Mouse (Mus musculus) gastrocnemius, adult 8-10 months (tissue): ENCODE results near the gene BC049715. TPM values are rescaled to one million over a fixed set of nuclear protein-coding genes. Genes with fewer than 3 reads are reported as not detected.
A peak's percentile ranks its signal among the peaks of the same experiment; 100 is the strongest.

Experiments used
- DNase-seq, 2 experiments: peaks; one replicate each; pipeline ENCODE4 v3.0.0; 2022; ENCODE audit warnings: low spot score in 2 of 2
- total RNA-seq, 4 experiments: library from RNA; stranded (reverse); gene quantifications; 2 replicates each; pipeline ENCODE4 v1.2.4; 2022

Gene BC049715
- total RNA-seq, 4 experiments from 2014 or later: 0.07 to 0.08 TPM; not detected in 2

DNA sequence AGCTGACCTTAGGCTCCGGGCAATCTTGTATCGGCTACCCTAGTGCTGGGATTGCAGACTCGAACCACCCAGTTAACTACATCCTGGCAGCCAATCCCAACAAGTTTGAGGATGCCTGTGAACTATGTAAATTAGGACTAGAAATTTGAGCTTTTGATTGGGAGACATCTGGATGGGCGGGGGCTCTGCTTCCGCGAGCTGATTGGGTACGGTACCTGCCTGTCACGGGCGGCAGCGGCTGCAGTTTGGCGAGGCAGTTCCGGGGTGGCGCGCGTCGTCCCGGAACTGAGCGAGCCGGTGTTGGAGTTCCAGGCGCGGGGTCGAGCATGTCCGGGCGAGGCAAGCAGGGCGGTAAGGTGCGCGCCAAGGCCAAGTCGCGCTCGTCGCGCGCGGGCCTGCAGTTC is 19.4 kb upstream of the BC049715 start, which contains the start of gene H2afj:
Gene H2afj (plus strand): TSS at position 231 of the 404 bp plus-strand sequence.
- peak; percentile 95 to 96 for DNase-seq

DNA sequence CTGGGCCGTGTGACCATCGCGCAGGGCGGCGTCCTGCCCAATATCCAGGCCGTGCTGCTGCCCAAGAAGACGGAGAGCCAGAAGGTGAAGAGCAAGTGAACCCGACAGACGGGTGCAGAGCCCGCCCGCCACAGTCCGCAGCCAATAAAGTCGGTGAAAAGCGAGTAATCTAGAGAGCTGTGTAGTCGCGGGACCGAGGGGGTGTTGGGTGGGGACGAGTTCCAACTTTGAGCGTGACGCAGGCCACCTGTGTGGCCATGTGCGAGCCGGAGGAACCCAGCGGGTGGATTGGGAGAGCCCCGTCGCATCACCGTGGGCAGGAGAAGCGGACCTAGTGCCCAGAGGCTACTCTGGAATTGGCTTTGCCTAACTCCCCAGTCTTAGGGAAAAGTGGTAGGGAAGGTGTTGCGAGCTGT is 18.8 kb upstream of the BC049715 start:
- DNase-seq: no peak

DNA sequence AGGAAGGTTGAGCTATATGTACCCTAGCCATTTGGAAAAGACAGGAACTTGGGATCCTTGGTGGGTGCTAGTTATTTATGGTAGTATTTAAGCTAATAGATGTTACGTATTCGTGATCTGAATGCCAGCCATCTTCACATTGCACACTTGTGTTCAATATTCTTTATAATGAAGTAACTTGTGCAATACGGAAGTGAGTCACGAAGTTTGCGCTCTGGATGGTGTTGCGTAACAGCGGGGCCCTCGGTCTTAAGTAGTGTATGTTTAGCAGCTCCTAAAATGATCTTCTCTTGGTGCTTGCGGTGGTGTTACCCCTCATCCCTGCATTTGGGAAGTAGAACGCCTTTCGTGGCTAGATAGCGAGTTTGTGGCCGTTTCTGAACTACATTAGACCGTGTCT is 18.3 kb upstream of the BC049715 start:
- DNase-seq: no peak

DNA sequence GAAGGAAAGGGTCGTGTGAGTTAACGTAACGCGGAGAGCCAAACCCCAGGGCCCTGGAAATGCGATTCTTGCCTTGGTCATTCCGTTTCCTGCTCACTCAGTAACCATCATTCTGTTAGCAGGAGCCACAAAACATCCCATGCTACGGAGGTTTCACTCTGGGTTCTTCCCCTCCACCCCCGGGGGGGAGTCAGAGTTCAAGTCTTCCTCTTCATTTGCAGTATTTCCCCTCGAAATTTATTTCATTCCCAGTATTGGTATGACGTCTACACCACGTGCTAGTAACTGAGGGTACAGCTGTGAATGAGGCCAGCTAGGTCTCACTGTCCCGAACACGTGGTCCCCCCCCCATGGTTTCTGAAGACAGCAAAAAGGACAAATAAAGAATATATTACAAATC is 17.8 kb upstream of the BC049715 start:
- no peak for DNase-seq

DNA sequence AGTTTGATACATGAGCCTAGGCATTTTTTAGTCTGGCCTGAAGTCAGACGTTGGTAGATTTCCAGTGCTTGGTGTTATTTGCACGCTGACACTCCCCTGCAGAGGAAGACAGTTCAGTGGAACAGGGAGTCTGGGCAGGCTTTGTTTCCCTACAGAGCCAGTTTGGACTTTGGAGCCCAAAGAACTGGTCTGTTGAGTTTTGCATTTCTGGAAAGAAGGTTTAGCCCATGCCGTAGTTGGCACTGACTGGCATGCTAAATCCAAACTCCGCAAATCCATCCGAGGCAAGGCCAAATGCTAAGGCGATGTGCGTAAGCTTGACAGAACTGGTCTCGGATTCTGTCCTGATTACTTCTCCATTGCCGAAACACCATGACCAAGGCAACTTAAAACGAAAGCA is 16.2 kb upstream of the BC049715 start:
- no peak for DNase-seq

DNA sequence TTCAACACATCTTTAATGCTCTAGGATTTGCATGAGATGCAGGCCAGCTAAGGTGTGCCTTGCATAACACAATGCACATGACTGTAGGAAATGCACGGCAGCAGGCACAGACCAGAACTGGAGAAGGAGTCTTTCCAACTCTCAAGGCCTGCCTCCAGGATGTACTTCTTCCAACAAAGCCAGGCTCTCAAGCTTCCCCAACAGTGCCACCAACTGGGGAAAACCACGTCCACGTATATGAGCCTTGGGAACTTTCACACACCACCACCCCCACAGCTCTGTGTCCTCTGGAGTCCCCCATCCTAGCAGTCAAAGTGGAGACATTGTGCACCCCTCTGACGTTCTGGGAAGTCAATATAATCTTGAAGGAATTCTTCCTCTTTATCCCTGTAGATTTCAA is 14.3 kb upstream of the BC049715 start:
- no peak for DNase-seq

DNA sequence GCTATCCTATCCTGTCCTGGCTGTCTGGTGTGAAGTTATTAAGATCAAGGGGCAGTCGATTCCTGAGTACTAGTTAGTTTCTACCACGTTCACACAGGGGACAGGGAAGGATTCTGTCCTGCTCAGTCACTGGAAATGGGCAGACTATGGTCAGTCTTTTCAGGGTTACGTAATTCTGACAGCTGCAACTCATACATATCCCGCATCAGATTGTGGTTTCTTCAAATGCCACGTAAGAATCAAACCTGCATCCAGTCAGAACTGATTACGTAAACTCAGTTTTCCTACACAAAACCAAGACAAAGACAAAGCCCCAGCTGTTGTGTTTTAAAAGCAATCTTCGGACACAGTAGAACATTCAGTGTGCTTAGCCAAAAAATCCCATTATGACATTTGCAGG is 12.0 kb upstream of the BC049715 start:
- no peak for DNase-seq

DNA sequence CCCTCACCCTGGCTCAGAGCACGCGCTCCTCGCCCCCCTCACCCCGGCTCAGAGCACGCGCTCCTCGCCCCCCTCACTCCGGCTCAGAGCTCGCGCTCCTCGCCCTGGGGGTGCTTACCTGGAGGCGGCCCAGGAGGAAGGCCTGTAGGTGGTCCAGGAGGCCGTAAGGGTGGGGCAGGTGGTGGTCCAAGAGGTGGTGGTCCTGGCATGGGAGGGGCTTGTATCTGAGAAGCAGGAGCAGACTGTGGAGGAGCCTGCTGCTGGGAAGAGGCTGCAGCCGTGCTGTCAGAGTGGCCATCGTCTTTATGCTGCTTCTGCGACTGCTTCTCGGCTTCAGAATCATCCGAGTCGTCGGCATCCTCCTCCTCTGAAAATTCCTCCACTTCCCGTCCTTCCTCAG is 10.6 kb upstream of the BC049715 start:
- DNase-seq: no peak

DNA sequence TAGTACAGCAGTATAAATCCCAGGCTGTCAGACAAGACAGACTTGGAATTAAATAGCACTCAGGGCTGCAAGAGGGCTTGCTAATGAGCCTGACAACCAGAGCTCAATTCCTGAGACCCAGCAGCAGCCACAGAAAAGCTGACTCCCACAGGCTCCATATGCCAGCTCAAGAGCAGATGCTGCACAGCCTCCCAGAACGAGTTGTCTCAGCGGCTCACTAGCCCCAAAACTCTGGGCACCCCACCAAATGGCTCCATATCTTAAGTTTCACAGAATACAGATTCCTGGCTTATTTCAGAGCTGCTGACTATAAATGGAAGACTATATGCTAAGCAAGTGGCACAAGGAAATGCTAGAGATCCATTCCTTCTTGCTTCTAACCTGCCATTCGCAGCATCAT is 9.9 kb upstream of the BC049715 start:
- DNase-seq: no peak

DNA sequence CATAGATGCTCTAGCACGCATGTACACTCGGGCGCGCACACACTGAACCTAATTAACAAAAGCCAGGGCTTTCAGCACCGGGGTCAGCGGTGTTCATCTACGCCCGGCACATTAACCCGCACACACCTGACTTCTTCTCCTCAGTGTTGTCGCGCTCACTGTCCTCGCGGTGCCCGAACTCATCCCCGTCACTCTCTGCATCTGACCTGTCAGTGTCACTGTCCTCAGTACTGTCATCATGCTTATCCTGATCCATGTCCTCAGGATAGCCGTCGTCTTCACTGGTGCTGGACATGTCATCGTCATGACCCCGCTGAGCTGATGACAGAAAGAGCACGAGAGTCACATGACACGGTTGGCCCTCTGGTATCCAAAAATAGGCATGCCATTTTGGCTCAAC is 7.0 kb upstream of the BC049715 start:
- no peak for DNase-seq

DNA sequence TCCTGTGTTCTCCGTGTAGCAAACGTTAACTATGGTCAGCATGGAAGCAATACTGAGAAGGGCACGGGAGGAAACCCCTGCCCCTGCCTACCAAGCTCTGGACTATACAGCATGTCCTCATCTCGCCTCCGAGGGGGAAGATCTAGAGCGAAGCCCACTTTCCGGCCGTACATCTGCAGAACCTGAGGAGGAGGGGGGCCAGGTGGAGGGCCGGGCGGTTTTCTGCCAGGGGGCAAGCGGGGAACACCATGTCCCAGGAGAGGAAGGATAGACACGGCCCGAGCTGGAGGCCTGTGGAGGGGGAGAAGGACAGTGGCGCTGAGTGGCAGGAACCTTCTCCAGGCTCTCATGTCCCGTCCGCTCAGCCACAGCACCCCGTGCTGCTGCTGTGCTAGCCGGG is 6.3 kb upstream of the BC049715 start:
- DNase-seq: no peak

DNA sequence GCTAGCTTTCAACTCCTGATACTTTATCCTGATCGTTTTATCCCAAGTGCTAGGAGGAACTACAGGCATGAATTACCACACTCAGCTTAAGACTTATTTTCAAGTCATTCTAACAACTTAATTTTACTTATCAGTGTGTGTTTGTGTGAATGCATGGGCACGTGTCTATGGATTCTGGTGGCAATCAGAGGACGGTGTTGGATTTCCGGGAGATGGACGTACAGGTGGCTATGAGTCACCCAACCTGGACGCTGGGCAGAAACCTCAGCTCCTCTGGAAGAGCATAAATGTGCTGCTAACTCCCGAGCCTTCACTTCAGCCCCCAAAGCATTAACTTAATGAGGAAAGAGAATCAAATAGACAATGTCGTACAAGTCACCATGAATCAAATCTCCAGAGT is 2.4 kb upstream of the BC049715 start:
- no peak for DNase-seq

DNA sequence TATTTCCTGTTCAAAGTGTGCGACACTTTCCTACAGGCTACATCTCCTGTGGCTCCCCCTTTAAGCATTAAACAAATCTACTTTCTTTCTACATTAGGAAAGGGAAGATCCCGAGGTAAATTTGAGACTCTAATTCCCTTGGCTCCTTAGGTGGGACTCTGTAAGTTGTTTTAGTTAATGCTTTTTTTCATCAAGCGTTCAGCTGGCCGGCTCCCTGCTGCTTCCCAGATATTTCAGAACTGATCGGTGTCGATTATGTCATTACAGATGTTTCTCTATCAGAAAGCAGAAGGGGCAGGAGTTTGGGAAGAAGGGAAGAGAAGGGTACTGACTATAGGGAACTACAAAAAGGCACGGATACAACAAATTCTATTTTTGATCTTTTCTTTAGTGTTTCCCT is 310 bp upstream of the BC049715 start:
- no peak for DNase-seq

DNA sequence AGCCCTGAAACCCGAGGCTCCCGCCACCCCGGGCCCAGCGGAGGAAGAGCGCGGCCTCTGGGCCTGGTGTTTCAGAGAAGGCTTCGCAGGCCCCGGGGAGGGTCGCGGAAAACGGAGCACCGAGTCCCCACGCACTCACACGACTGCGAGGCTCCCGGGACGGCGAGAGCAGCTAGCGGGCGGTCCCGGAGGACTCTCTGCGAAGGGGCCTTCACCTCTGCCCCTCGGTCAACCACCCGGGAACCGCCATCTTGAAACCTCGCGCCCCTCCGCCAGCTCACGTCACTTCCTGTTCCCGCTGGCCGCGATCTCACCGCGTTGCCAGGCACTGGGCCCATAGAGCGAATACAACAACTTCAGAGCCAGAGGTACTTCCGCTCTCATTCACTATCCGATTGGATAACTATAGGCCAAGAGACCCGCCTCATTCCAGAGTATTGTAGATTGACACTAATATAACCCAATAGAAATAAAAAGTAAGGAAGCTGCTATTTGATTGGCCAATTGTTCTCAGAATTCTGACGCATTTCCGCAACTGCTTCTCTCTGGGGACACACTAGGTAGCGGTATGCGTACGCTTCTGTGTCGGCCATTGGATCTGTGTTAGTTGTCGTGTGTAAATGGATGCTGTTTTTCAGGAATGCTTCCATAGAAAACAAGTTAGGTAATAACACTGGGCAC is 595 bp downstream of the BC049715 start, which contains the start of gene Wbp11:
Gene Wbp11 (minus strand): TSS at position 353 of the 681 bp plus-strand sequence.
- peak; percentile 92 to 96 for DNase-seq

DNA sequence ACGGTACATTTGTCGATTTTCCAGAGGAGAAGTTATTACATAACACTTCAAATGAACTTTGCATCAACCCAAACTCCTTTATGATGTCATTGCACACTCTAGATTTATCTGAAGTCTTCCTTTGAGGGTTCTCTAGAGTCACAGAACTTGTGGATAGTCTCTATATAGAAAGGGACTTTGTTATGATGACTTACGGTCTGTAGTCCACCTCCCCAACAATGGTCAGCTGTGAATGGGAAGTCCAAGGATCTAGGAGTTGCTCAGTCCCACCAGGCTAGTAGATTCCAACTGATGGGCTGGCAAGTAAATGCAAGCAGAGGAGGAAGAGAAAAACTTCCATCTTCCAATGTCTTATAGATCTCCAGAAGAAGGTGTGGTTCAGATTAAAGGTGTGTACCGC is 1.3 kb downstream of the BC049715 start:
- no peak for DNase-seq

DNA sequence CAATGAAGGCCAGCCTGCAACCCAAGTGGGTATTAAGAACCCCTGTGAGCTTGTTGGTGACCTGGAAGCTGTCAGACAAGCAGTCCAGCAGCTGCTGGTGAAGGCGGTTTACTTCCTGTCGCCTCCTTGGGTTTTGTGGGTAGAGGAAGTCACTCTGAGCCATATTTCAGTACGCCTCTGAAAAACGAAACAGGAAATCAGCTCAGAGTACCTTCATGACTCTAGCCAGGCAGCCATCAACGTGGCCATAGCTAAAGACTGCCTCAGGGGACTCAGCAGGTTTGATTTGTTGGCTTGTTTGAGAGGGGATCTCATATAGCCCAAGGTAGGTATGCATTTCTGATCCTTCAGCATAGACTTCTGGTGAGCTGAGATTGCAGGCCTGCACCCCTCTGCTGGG is 4.3 kb downstream of the BC049715 start:
- no peak for DNase-seq

DNA sequence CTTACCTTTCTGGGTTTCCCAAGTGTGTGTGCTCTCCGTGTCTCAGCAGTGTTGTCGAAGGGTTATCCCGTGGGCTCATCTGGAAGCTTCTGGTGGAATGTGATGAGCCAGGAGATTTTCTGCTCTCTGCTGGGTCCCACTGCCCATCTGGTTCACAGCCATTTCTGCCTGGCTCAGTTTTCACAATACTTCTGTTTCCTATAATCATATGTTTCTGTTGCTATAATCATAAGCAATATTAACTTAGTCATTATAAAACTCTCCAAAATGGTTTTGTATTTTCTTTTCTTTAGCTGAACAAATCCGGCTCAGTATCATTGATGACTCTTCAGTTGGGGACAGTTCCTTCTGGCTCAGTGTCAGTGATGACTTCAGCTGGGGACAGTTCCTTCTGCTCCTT is 7.9 kb downstream of the BC049715 start, which contains the start of gene Smco3:
Gene Smco3 (minus strand): TSS at position 101 of the 400 bp plus-strand sequence.
- DNase-seq: no peak

DNA sequence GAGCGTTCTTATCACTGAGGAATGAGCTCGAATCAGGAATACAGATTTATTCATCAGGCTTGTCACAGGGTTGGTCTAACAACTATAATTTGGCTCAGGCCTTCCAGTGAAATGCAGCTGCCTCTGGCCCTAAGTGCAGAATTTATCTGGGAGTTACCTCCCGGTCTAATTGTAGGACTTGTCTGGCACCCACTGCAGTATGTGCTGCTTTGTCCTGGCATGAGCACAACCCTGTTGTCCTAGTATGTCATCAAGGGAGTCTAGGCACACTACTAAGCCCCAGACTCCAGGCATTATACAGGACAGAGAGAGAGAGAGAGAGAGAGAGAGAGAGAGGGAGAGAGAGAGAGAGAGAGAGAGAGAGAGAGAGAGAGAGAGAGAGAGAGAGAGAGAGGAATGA is 9.9 kb downstream of the BC049715 start:
- DNase-seq: no peak

DNA sequence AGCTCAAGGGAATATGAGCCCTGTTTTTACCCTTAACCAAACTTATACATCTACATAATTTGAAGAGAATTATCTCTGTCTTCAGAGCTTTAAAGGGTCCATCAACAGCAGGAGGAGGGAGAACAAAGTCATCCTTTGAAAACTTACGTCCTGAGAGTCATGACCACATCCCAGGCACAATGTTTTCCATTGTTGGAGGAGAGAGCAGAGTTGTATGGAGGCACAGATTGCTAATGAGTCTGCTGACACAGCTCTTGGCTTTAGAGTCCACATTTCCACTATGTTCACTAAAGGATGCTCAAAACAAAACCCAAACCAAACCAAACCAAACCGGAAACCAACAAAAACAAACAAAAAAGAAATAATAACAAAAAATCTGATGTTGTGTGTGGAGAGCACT is 17.5 kb downstream of the BC049715 start:
- DNase-seq: no peak

DNA sequence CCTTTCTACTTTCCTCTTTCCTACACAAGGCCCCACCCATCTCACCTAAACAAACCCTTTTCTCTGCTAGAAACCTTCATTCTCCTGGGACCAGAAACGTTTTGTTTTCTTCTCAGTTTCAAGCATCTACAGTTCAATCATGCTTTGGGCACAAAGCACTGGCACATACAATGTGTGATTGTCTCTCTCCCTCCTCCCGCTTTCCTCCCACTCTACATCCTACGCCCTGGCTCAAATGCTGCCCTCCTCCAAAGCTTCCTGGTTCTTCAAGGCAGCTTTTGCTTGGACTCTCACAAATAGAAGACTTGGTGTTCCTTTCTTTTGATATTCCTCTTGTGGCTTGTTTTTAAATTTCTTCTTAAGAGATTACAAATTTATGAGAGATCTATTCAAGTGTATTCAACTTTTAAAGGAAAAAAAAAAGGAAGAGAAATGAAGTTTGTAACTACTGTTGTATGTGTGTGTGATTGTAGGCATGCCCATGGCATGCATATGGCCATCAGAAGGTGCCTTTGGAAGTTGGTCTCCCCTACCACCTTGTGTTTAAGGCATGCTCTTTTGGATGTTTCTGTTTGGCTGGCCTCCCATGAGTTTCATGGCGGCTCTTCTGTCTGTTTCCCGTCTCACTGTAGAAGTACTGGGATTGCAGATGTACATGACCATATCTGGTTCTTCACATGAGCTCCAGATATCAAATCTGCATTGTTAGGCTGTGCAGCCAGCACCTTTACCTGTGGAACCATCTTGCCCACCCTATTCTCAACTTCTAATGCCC is 18.5 kb downstream of the BC049715 start:
- DNase-seq: no peak

DNA sequence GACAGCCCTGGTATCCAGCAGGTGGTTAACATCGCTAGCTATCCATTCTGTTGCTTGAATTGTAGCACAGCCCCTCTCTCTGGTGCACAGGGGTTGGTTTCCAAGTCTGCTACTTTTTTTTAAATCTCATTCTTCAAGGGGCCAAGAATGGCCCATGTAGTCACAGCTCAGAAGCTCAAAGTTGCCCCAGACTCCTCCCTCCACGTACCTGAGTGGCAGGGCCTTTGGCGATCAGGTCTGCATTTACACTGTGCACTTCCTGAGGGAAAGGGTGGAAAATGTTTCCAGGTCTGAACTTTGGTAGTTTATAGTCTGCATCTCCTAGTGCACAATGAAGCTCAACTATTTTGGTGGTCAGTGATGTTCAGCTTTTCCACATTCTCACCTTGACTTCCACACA is 19.8 kb downstream of the BC049715 start:
- DNase-seq: no peak

DNA sequence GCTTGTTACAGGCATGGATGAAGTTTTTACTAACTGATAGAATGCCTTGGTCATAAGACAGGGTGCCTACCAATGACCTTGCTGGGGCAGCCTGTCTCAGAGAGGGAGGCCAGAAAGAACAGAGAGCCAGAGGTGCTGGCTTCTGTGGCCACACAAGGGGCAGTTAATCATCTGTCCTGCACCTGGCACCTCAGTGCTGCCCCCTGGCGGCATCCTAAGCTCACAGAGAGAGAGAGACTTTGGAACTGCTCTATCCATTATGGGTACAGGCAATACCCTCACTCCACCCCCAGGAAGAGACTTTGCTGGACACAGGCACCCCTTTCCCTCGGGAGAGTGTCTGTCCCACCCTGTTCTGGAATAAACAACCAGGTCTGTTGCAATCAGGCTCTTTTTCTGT is 20.4 kb downstream of the BC049715 start:
- DNase-seq: peak in 1 of 2 experiments; percentile 21

DNA sequence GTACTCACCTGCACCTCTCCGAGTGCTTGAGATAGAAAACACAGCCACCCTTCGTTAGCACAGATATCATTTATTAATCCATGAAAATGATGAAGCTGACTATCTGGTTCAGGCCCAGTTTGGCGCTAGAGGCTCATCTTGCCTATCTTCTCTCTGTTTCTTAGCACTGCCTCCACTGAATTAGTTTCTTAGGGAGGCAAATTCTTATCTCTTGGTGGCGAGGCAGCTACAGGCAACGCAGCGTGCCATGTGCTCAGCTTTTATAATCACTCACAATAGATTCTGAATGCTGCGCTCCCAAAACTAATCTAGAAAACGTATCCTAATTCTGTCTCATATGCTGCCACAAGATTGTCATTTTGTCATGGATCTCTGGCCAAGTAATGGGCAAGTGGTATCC is 21.0 kb downstream of the BC049715 start:
- no peak for DNase-seq
